ENCODE assay signal across 16 mouse cellular contexts in the genomic region with DNA sequence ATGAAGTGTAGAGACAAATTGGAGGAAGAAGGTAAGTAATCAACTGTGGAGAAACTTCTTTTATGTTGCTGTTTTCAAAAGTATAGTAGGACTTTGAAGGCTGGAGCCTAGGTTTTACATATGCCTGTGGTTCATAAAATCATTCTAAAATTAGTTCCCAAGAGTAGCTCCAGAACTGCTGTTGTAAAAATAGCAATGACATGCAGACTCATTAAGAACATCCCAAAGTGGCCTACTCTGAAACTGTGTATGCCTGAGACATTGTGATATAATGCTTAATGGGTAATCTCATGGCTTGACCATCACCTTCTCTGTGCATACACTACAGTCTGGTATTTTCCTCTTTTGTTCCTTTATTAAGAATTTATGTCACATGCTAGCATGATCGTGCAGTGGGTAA.
"Had no signal": no experiment of that assay in that cellular context is flagged by ENCODE, and none has a peak within 500 bp of the region (broad histone marks: within the 10 kb centered on the region; RNA-seq: fewer than 3 reads in every experiment).

No protein-coding gene starts in this region.

- DNase-seq: kidney, postnatal 25 days; layer of hippocampus, adult 9-11 months; layer of hippocampus, postnatal 36 days; lung, embryonic 14.5 days; lung, postnatal 10 days; lung, postnatal 4 days; retina, postnatal 1 day; right cerebral cortex, postnatal 4 days; thymus, adult 2 months; thymus, postnatal 25 days had no signal

- H3K4me3 ChIP-seq: limb, embryonic 15.5 days; liver, embryonic 12.5 days; midbrain, embryonic 10.5 days; neural tube, embryonic 13.5 days; stomach, embryonic 15.5 days had no signal

- H3K9ac ChIP-seq: limb, embryonic 15.5 days; liver, embryonic 12.5 days; lung, embryonic 14.5 days; neural tube, embryonic 13.5 days; stomach, embryonic 15.5 days had no signal

- H3K9me3 ChIP-seq: limb, embryonic 15.5 days; liver, embryonic 12.5 days; midbrain, embryonic 10.5 days; neural tube, embryonic 13.5 days; stomach, embryonic 15.5 days had no signal

- H3K4me1 ChIP-seq: limb, embryonic 15.5 days; liver, embryonic 12.5 days; midbrain, embryonic 10.5 days; neural tube, embryonic 13.5 days; stomach, embryonic 15.5 days had no signal

- H3K36me3 ChIP-seq: limb, embryonic 15.5 days; liver, embryonic 12.5 days; midbrain, embryonic 10.5 days; neural tube, embryonic 13.5 days; stomach, embryonic 15.5 days had no signal

- H3K27ac ChIP-seq: limb, embryonic 15.5 days; liver, embryonic 12.5 days; midbrain, embryonic 10.5 days; neural tube, embryonic 13.5 days; stomach, embryonic 15.5 days had no signal

- ATAC-seq: liver, embryonic 12.5 days; midbrain, embryonic 16.5 days had no signal

- H3K27me3 ChIP-seq: limb, embryonic 15.5 days; liver, embryonic 12.5 days; neural tube, embryonic 13.5 days; stomach, embryonic 15.5 days had no signal

- H3K4me2 ChIP-seq: limb, embryonic 15.5 days; liver, embryonic 12.5 days; lung, embryonic 14.5 days; neural tube, embryonic 13.5 days; stomach, embryonic 15.5 days had no signal
